Mouse (Mus musculus) kidney, adult 2 months (tissue): ENCODE measurements around the gene Alkbh8. TPM values are rescaled to one million over a fixed set of nuclear protein-coding genes. Genes with fewer than 3 reads are reported as not detected.
A peak's percentile ranks its signal among the peaks of the same experiment; 100 is the strongest.
"Not testable (repeated sequence)": the region's sequence is repeated elsewhere in the genome, so short reads cannot be mapped to it uniquely, and the experiment has no call there.

Experiments used
- DNase-seq: peaks from one replicate; pipeline ENCODE4 v3.0.0; 2021
- H3K27ac ChIP-seq: fragments of 200-500 bp; 2 replicates; pipeline ENCODE4 v1.5.1; 2012; ENCODE audit warnings: low read depth, low read length, control low read depth, inconsistent platforms; ENCODE audit not compliant: insufficient read depth
- H3K27me3 ChIP-seq: fragments of 200-500 bp; replicated peaks from 2 replicates; pipeline ENCODE4 v1.6.1; 2012; ENCODE audit warnings: mild to moderate bottlenecking, moderate library complexity, low read length, inconsistent platforms; ENCODE audit not compliant: control insufficient read depth, insufficient read depth
- H3K36me3 ChIP-seq: fragments of 200-500 bp; 2 replicates; pipeline ENCODE4 v1.6.1; 2012; ENCODE audit warnings: mild to moderate bottlenecking, moderate library complexity, low read length, inconsistent platforms; ENCODE audit not compliant: control insufficient read depth, insufficient read depth
- H3K4me1 ChIP-seq: fragments of 200-500 bp; 2 replicates; pipeline ENCODE4 v1.6.1; 2011; ENCODE audit warnings: low read length; ENCODE audit not compliant: control insufficient read depth, insufficient read depth
- H3K4me3 ChIP-seq: fragments of 200-500 bp; 2 replicates; pipeline ENCODE4 v1.5.1; 2011; ENCODE audit warnings: mild to moderate bottlenecking, low read depth, low read length, control low read depth; ENCODE audit not compliant: insufficient read depth
- CTCF ChIP-seq: fragments of 200-500 bp; conservative IDR thresholded peaks from 2 replicates; pipeline ENCODE4 v1.5.1; 2011; ENCODE audit warnings: low read depth, mild to moderate bottlenecking, control low read depth, low read length, moderate library complexity, mixed read lengths; ENCODE audit not compliant: insufficient read depth, insufficient read length
- POLR2A ChIP-seq: fragments of 200-500 bp; IDR thresholded peaks from one replicate; pipeline ENCODE4 v1.6.1; 2011; ENCODE audit warnings: low read depth, low read length, control low read depth
- WGBS: fragments of 180-500 bp; shearing (Covaris S2); methylation state at CpG from one replicate; pipeline ENCODE4 v1.1.7; 2018; 5-methylcytosine and 5-hydroxymethylcytosine counted together
- polyA plus RNA-seq: library from polyadenylated mRNA; depleted of rRNA; stranded (reverse); fragments of >200 nt; gene quantifications from 2 replicates; pipeline ENCODE4 v1.2.3, GENCODE M21; 2012; rRNA removed

The Alkbh8 gene
- 1.9 and 2.6 TPM in 2 replicates for polyA plus RNA-seq

DNA sequence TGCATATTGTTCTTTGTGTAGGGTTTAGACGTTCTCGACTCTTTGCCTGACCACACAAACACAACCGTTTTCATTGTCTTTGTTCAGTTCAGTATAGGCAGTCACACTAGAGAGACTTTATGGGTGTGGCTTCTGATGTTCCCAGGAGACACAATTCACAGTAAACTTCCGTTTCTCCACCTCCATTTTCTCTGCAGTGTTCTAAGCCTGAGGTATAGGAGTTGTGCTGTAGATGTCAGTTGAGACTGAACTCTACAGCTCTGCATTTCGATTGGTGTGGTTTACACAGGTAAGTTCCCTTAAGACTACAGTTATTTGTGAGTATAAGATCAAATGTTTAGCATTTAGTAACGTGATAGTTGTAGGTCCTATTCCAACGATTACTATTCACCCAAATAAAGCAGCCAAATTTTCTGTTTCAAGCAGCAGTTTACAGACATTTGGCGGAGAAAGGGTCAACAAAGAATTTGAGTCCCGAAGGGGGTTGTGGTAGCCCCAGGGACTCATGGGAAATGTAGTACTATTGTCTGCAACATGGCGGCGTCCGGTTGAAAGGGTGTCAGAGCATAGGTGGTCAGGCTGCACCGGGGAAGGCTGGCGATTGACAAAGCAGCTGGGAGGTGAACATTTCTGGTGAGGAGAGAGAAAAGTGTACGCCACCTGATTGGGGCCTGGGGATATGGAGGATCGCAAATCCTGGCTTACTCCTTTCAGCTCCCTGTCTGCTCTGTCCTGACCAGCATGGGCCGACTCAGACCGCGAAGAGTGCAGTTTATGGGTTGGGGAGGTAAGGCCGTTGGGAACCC, at the start of gene Alkbh8:
TSS of gene Alkbh8 (plus strand) at position 179 of the 806 bp plus-strand sequence.
- 2% methylated on average over 20 of the region's 20 CpGs for WGBS
- TF ChIP-seq CTCF (no peak), POLR2A (no peak)
- peak within 1 kb of the TSS; percentile 68 for H3K4me3 ChIP-seq
- no peaks in the 10 kb centered on the region for H3K27me3 ChIP-seq
- DNase-seq, result peak; percentile 88
- peaks cover 2% of the 10 kb centered on the region; the same call in 1 of the 2 replicates for H3K4me1 ChIP-seq
- no peaks in the 10 kb centered on the region for H3K36me3 ChIP-seq
- H3K27ac ChIP-seq, result peak within 1 kb of the TSS; percentile 19; the same call in 1 of the 2 replicates

DNA sequence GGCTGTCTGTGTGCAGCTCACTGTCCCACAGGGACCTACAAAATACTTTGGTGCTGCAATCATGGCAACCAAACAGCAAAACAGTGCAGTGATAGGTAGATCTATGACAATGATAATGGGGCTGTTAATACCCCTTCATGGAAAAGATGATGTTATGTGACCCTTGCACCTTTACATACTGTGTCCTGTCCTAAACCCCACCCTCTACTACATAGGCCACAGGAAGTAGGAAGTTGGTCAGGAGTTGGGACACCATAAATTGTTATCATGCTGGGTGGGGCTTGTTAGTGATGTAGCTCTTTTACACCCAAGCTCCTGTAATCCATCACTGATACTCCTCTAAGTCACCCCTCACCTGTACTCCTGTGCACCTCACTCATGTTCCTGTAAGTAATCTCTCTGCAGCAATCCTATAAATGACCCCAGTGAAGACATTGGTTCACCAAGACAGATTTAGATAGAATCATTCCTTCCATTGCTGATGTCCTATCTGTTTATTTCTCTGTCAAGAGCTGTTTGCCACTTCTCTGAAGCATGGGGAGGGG, 25.6 kb upstream of the Alkbh8 start:
- TF ChIP-seq CTCF (no peak), POLR2A (no peak)
- Histone ChIP-seq H3K4me3 (no peak overlapping the region), H3K27me3 (no peaks in the 10 kb centered on the region), H3K36me3 (no peaks in the 10 kb centered on the region), H3K27ac (no peak overlapping the region), H3K4me1 (no peaks in the 10 kb centered on the region)
- no peak for DNase-seq

DNA sequence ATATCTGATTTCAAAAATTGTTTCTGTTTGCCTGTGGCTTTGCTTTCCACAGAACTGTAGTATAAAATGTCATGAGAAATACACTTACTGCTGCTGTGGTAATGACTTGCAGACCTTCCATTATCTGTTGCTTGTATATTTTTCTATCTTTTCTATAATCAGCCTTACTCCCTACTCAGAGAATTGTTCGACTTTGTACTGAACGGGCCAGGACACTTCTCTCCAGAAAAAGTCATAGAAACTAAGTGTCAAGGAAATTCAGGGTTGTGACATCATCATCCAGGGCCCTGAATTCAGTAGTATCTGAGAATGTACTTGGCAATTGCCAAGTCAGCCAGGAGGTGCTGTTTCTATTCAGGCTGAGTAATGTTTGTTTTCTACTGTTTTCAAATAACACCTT, 24.9 kb upstream of the Alkbh8 start:
- TF ChIP-seq POLR2A, result no peak
- no peak for TF ChIP-seq CTCF
- no peak overlapping the region for H3K4me3 ChIP-seq
- H3K27me3 ChIP-seq, result no peaks in the 10 kb centered on the region
- H3K27ac ChIP-seq, result no peak overlapping the region
- WGBS, result 83% methylated on average over 2 of the region's 2 CpGs
- no peaks in the 10 kb centered on the region for H3K4me1 ChIP-seq
- no peaks in the 10 kb centered on the region for H3K36me3 ChIP-seq
- DNase-seq, result no peak

DNA sequence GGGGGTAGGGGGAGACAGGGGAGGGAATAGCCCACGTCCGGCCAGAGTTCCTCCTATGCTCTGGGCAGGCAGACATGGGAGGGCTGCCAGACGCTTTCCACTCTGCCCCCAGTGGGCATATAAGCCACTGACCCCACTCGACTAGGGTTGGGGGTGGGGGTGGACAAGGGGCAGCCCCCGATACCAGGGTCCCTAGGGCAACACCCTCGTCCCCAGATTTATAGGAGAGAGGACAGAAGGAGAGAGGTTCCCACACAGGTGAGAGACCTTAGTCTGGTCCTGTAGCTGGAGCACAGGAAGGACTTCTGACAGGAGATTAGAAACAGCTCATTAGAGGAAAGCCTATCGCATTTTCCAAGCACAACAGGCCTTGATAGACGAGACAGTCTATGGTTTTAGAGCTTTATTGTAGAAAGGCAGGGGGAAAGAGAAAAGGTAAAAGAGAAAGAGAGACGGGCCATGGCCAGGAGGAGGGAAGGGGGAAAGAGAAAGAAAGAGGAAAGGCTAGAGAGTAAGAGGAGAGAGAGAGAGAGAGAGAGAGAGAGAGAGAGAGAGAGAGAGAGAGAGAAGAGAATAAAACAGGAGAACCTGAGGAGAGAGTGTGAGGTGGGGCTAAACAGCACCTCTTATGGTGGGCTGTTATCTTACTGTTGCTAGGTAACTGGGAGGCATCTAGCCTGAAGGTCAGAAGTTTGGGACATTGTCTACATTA, 7.4 kb upstream of the Alkbh8 start:
- H3K27me3 ChIP-seq, result not testable (repeated sequence)

DNA sequence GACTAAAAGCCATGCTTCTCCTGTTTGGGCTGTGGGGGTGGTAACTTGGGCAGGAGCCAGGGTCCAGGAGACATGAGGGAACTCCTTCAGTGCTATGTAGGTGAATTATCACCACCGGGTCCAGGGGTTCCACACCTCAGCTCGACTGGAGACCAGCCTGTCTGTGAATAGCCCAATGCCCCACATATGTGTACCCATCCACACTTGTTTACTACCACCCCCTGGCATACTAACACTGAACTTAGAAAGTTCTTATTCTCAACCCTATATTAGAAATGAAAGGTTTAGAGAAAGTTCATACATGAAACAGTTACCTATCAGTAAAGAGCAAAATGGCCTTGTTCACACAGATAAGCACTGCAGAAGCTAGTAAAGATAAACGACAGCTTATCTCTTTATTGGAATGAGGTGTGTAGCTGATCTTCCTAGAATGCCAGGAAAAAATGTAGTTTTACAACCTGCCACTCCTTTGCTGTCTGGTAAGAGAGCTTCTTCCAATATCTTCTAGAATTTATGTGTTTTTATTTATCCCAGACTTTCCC, 6.8 kb upstream of the Alkbh8 start:
- H3K4me1 ChIP-seq, result no peaks in the 10 kb centered on the region
- H3K27ac ChIP-seq, result no peak overlapping the region
- 56% methylated on average over 3 of the region's 3 CpGs for WGBS

More for the DNA sequence above, 7.4 kb upstream of the Alkbh8 start:
- 40% methylated on average over 9 of the region's 9 CpGs for WGBS
- not testable (repeated sequence) for H3K4me3 ChIP-seq, DNase-seq, H3K36me3 ChIP-seq, H3K4me1 ChIP-seq, H3K27ac ChIP-seq

DNA sequence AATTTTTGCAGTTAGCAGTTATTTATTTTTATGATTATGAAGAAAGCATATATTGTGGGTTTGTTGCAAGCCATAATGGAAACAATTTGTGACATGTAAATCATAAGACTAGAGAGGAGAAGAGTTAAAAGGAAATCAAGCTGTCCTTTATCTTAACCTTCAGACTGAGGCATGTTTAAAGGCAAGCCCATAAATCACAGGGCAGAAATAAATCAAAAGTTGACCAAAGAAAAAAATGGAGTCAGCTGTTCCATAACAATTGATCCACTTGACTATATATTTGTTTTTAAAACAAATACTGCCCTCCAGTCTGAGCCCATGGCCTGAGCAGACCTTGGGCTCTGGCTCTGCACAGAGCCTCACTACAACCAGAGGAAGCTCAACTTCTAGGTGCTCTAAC, 4.6 kb upstream of the Alkbh8 start:
- TF ChIP-seq POLR2A (no peak), CTCF (no peak)
- Histone ChIP-seq H3K27me3 (no peaks in the 10 kb centered on the region), H3K4me1 (peaks cover 2% of the 10 kb centered on the region; the same call in 1 of the 2 replicates), H3K4me3 (no peak overlapping the region), H3K27ac (no peak overlapping the region), H3K36me3 (no peaks in the 10 kb centered on the region)
- DNase-seq, result no peak

More for the DNA sequence above, 6.8 kb upstream of the Alkbh8 start:
- TF ChIP-seq CTCF (no peak), POLR2A (no peak)
- no peaks in the 10 kb centered on the region for H3K36me3 ChIP-seq
- H3K4me3 ChIP-seq, result no peak overlapping the region
- no peak for DNase-seq
- no peaks in the 10 kb centered on the region for H3K27me3 ChIP-seq

DNA sequence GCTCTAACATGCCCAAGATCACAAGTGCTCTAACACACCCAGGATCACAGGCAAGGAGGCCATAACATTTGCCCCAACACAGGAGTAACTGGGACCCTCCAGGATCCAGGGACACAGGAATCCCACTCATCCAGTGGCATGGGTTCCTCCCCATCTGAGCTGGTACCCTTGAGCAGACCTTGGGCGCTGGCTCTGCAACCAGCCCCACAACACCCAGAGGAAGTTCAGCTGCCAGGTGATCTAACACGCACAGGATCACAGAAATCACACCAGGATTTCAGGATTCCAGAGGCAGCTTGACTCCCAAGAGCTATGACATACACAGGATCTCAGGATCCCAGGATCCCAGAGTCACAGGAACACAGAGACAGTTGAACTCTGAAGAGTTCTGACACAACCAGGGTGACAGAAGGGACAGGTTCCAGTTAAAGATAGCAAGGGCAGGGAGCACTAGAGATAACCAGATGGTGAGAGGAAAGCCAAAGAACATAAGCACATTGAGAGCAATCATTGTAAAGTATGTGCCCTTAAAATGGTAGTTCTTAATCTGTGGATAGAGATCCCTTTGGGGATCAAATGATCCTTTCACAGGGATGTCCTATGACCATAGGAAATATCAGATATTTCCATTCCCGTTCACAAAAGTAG, 4.1 kb upstream of the Alkbh8 start:
- Histone ChIP-seq H3K4me3 (no peak overlapping the region), H3K27ac (no peak overlapping the region), H3K4me1 (peaks cover 2% of the 10 kb centered on the region; the same call in 1 of the 2 replicates), H3K27me3 (no peaks in the 10 kb centered on the region), H3K36me3 (no peaks in the 10 kb centered on the region)
- WGBS, result 78% methylated on average over 3 of the region's 3 CpGs
- TF ChIP-seq POLR2A (no peak), CTCF (no peak)
- DNase-seq, result no peak
